Mouse (Mus musculus): ENCODE results near the gene Hnrnpab. TPM values are rescaled to one million over a fixed set of nuclear protein-coding genes. Genes with fewer than 3 reads are reported as not detected.
"Not testable (repeated sequence)": the region's sequence is repeated elsewhere in the genome, so short reads cannot be mapped to it uniquely, and the experiment has no call there.

Gene Hnrnpab
- polyA plus RNA-seq, 1 experiment from 2014 or later: 777 TPM

DNA sequence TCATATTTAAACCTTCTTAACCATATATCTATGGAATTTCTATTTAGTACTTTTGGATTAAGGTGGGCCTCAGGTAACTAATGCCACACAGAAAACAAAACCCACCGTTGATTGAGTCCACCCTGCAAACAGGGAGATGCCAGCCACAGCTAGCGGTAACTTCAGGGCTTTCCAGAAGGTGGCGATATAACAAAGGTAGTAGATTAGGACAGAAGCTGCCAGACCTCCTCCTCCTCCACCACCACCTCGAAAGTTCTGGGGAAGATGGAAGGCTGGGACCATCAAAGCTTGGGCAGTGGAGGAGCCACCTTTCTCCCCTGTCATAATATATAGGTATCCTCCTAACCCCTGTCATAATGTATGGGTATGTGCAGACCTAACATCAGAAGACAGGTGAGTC is 11.0 kb upstream of the Hnrnpab start:
- 7% methylated on average over 4 of the region's 4 CpGs for WGBS
- H3K9me3 ChIP-seq (ENCODE audit: control insufficient read depth, low read length): no peaks in the 10 kb centered on the region
- H3K4me2 ChIP-seq (replicated peaks; ENCODE audit: low read depth, low read length): no peak overlapping the region
- H3K4me1 ChIP-seq (replicated peaks; ENCODE audit: control insufficient read depth, insufficient read depth, low read length): no peaks in the 10 kb centered on the region
- H3K27me3 ChIP-seq (ENCODE audit: control insufficient read depth, insufficient read depth, low read length): no peaks in the 10 kb centered on the region
- no peak overlapping the region for H3K4me3 ChIP-seq (ENCODE audit: low read depth, low read length)
- no peak for ATAC-seq (ENCODE audit: low FRiP score)
- H3K27ac ChIP-seq (ENCODE audit: low read depth, low read length): no peak overlapping the region
- no peaks in the 10 kb centered on the region for H3K36me3 ChIP-seq (ENCODE audit: control insufficient read depth, insufficient read depth, low read length)
- no peak overlapping the region for H3K9ac ChIP-seq (ENCODE audit: low read depth, low read length)
- DNase-seq (ENCODE audit: low spot score): peak; percentile 79

DNA sequence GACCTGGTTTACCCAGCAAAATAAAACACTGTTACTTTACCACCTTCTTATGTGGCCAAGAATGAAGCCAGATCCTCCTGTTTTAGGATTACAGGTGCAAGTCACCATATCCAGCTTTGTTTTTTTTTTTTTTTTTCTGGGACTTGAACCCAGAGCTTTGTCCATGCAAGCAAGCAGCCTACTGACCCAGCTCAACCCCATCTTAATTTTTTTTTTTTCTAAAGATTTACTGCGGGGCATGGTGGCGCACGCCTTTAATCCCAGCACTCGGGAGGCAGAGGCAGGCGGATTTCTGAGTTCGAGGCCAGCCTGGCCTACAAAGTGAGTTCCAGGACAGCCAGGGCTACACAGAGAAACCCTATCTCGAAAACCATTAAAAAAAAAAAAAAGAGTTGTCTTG is 9.5 kb upstream of the Hnrnpab start:
- not testable (repeated sequence) for H3K27ac ChIP-seq (ENCODE audit: low read depth, low read length); H3K4me1 ChIP-seq (replicated peaks; ENCODE audit: control insufficient read depth, insufficient read depth, low read length); ATAC-seq (ENCODE audit: low FRiP score); H3K9me3 ChIP-seq (ENCODE audit: control insufficient read depth, low read length); H3K36me3 ChIP-seq (ENCODE audit: control insufficient read depth, insufficient read depth, low read length); H3K4me2 ChIP-seq (replicated peaks; ENCODE audit: low read depth, low read length); H3K27me3 ChIP-seq (ENCODE audit: control insufficient read depth, insufficient read depth, low read length); DNase-seq (ENCODE audit: low spot score)
- 93% methylated on average over 7 of the region's 7 CpGs for WGBS
- 0 out of 2 replicates have a peak overlapping the region, but pooled peaks have one; percentile 1 for H3K4me3 ChIP-seq (ENCODE audit: low read depth, low read length)
- H3K9ac ChIP-seq (ENCODE audit: low read depth, low read length): peak overlapping the region; percentile 58; the same call in 1 of the 2 replicates

DNA sequence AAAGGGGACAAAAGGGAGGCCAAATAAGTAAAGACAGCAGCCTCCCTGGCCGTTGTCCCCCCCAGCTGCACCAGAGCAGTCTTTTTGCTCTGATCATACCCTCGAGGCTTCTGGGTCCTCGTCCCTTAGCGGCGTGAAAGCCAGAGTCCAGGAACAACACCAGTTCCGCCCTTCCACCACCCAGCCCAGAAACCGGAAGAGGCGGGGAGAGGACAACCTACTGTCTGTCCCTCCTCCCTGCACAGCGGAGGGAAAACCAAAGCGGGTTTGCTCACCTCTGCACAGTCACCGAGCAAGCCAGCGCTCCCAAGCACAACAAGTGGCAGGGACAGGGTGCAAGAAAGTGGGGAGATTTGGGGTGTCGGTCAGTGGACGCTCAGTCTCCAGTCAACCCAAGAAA is 9.0 kb upstream of the Hnrnpab start:
- Histone ChIP-seq H3K27ac (ENCODE audit: low read depth, low read length) (no peak overlapping the region), H3K36me3 (ENCODE audit: control insufficient read depth, insufficient read depth, low read length) (no peaks in the 10 kb centered on the region), H3K9ac (ENCODE audit: low read depth, low read length) (peak overlapping the region; percentile 58), H3K4me1 (replicated peaks; ENCODE audit: control insufficient read depth, insufficient read depth, low read length) (no peaks in the 10 kb centered on the region), H3K9me3 (ENCODE audit: control insufficient read depth, low read length) (no peaks in the 10 kb centered on the region), H3K27me3 (ENCODE audit: control insufficient read depth, insufficient read depth, low read length) (no peaks in the 10 kb centered on the region), H3K4me3 (ENCODE audit: low read depth, low read length) (0 out of 2 replicates have a peak overlapping the region, but pooled peaks have one; percentile 1), H3K4me2 (replicated peaks; ENCODE audit: low read depth, low read length) (peak overlapping the region; percentile 42)
- ATAC-seq (ENCODE audit: low FRiP score) (no peak), DNase-seq (ENCODE audit: low spot score) (peak; percentile 73)
- WGBS: 5% methylated on average over 14 of the region's 14 CpGs

DNA sequence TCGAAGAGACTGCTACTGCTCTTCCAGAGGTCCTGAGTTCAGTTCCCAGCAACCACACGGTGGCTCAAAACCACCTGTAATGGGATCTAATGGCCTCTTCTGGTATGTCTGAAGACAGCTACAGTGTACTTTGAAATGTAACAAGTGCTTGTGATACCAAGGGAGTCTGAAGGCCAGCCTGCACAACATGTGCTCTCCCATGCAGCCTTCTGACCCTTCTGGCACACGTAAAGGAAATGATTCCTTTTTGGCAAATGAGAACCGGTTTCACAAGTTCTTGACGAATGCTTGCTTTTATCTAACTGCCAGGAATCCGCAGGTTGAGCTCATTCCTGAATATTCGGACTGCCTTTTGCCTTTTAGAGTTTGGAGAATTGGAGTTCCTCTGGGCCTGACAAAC is 8.5 kb upstream of the Hnrnpab start:
- DNase-seq (ENCODE audit: low spot score): no peak
- H3K9me3 ChIP-seq (ENCODE audit: control insufficient read depth, low read length): no peaks in the 10 kb centered on the region
- no peak overlapping the region for H3K27ac ChIP-seq (ENCODE audit: low read depth, low read length)
- no peak for ATAC-seq (ENCODE audit: low FRiP score)
- H3K4me1 ChIP-seq (replicated peaks; ENCODE audit: control insufficient read depth, insufficient read depth, low read length): no peaks in the 10 kb centered on the region
- no peak overlapping the region for H3K4me3 ChIP-seq (ENCODE audit: low read depth, low read length)
- 54% methylated on average over 7 of the region's 7 CpGs for WGBS
- peak overlapping the region; percentile 58 for H3K9ac ChIP-seq (ENCODE audit: low read depth, low read length)
- H3K4me2 ChIP-seq (replicated peaks; ENCODE audit: low read depth, low read length): peak overlapping the region; percentile 42
- H3K36me3 ChIP-seq (ENCODE audit: control insufficient read depth, insufficient read depth, low read length): no peaks in the 10 kb centered on the region
- no peaks in the 10 kb centered on the region for H3K27me3 ChIP-seq (ENCODE audit: control insufficient read depth, insufficient read depth, low read length)

DNA sequence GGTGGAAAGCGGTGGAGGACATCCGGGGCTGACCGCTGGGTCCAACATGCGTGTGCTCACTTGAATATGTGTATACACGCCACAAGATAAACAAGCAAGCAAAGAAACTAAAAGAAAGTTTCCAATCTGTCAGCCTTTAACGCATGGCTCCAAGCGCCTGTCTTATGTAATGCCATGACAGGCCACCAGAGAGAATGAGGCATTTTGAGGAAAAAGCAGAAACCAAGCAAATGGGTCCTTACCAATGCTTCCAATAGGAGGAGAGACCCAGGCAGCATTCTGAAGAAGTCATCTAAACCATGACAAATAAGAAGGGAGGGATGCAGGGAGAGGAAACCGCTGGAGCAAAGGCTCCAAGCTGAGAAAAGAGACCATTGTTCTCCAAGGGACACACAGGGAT is 7.6 kb upstream of the Hnrnpab start:
- Histone ChIP-seq H3K27ac (ENCODE audit: low read depth, low read length) (no peak overlapping the region), H3K9ac (ENCODE audit: low read depth, low read length) (no peak overlapping the region), H3K9me3 (ENCODE audit: control insufficient read depth, low read length) (no peaks in the 10 kb centered on the region), H3K4me2 (replicated peaks; ENCODE audit: low read depth, low read length) (no peak overlapping the region), H3K36me3 (ENCODE audit: control insufficient read depth, insufficient read depth, low read length) (no peaks in the 10 kb centered on the region), H3K27me3 (ENCODE audit: control insufficient read depth, insufficient read depth, low read length) (no peaks in the 10 kb centered on the region), H3K4me3 (ENCODE audit: low read depth, low read length) (no peak overlapping the region), H3K4me1 (replicated peaks; ENCODE audit: control insufficient read depth, insufficient read depth, low read length) (no peaks in the 10 kb centered on the region)
- ATAC-seq (ENCODE audit: low FRiP score) (no peak), DNase-seq (ENCODE audit: low spot score) (no peak)
- WGBS: 82% methylated on average over 8 of the region's 8 CpGs

DNA sequence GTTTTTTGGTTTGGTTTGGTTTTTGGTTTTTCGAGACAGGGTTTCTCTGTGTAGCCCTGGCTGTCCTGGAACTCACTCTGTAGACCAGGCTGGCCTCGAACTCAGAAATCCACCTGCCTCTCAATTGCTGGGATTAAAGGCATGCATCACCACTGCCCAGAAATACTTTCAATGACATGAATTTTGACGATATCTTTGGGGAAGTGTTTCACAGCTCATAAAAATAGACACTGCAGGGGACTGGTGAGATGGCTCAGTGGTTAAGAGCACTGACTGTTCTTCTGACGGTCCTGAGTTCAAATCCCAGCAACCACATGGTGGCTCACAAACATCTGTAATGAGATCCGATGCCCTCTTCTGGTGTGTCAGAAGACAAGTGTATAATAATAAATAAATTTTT is 3.3 kb upstream of the Hnrnpab start:
- not testable (repeated sequence) for H3K4me2 ChIP-seq (replicated peaks; ENCODE audit: low read depth, low read length); H3K9me3 ChIP-seq (ENCODE audit: control insufficient read depth, low read length); H3K4me1 ChIP-seq (replicated peaks; ENCODE audit: control insufficient read depth, insufficient read depth, low read length); H3K4me3 ChIP-seq (ENCODE audit: low read depth, low read length); H3K27me3 ChIP-seq (ENCODE audit: control insufficient read depth, insufficient read depth, low read length); ATAC-seq (ENCODE audit: low FRiP score); H3K9ac ChIP-seq (ENCODE audit: low read depth, low read length); DNase-seq (ENCODE audit: low spot score); H3K36me3 ChIP-seq (ENCODE audit: control insufficient read depth, insufficient read depth, low read length); H3K27ac ChIP-seq (ENCODE audit: low read depth, low read length)
- WGBS: 85% methylated on average over 5 of the region's 5 CpGs

DNA sequence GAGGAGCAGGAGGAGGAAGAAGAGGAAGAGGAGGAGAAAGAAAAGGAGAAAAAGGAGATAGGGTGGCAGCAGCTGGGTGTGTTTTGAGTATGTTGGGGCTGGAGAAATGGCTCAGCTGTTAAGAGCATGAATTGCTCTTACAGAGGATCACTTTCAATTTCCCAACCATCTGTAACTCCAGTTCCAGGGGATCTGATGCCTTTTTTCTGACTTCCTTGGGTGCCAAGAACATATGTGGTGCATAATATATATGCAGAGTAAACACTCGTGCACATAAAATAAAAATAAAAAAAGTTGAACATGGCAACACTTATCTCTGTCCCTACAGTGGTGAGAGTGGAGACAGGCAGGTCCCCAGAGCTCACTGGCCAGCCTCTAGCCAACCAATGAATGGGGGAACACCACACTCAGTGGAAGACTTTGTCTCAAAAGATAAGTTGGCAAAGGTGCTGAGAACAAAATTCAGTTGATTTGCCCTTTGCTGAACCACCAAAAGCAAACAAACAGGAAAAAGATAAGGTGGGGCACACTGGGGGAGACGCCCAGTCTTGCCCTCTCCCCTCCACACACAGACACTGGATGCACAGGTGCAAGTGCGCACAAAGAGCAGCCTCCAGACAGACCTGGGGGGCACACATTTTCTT is 2.7 kb upstream of the Hnrnpab start:
- ATAC-seq (ENCODE audit: low FRiP score): no peak
- DNase-seq (ENCODE audit: low spot score): no peak

DNA sequence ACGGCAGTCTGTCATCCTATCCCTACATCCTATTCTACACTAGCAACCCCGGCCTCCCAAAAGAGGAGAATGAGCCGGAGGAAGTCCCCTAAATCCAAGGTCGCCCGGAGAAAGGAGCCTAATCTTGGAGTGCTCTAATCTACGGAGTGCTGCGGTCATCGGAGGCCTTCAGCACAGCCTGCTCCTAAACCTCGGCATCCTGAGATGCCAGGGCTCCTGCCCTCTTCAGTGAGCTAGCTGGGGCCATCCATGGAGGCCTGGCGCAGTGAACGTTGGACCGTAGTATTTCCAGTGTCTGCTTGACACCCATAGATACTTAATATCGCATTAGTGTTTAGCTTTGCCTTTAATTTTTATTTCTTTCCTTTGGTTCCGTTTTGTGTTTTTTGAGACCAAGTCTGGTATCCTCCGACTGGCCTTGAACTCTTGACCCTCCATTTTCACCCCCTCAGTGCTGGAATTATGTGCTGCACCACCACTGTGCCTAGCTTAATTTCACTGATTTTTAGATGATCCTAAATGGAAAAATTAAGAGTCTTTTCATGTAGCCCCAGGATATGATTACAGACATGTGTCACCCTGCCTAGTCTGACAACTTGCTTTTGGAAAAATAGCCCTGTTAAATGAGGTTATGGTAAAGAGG is 570 bp upstream of the Hnrnpab start:
- WGBS: 12% methylated on average over 15 of the region's 15 CpGs
- Histone ChIP-seq H3K36me3 (ENCODE audit: control insufficient read depth, insufficient read depth, low read length) (peaks cover 20% of the 10 kb centered on the region), H3K9ac (ENCODE audit: low read depth, low read length) (peak overlapping the region; percentile 82), H3K9me3 (ENCODE audit: control insufficient read depth, low read length) (no peaks in the 10 kb centered on the region), H3K27me3 (ENCODE audit: control insufficient read depth, insufficient read depth, low read length) (no peaks in the 10 kb centered on the region), H3K4me3 (ENCODE audit: low read depth, low read length) (peak overlapping the region; percentile 99), H3K27ac (ENCODE audit: low read depth, low read length) (peak overlapping the region; percentile 95), H3K4me1 (replicated peaks; ENCODE audit: control insufficient read depth, insufficient read depth, low read length) (0 out of 2 replicates have a peak, but pooled peaks cover 5% of the 10 kb centered on the region), H3K4me2 (replicated peaks; ENCODE audit: low read depth, low read length) (peak overlapping the region; percentile 64)
- DNase-seq (ENCODE audit: low spot score) (no peak), ATAC-seq (ENCODE audit: low FRiP score) (peak; percentile 64; the same call in 1 of the 2 replicates)

More for the DNA sequence above, 2.7 kb upstream of the Hnrnpab start:
- peaks cover 4% of the 10 kb centered on the region for H3K36me3 ChIP-seq (ENCODE audit: control insufficient read depth, insufficient read depth, low read length)
- 89% methylated on average over 3 of the region's 3 CpGs for WGBS
- H3K9ac ChIP-seq (ENCODE audit: low read depth, low read length): no peak overlapping the region
- no peaks in the 10 kb centered on the region for H3K9me3 ChIP-seq (ENCODE audit: control insufficient read depth, low read length)
- H3K27me3 ChIP-seq (ENCODE audit: control insufficient read depth, insufficient read depth, low read length): no peaks in the 10 kb centered on the region
- H3K4me2 ChIP-seq (replicated peaks; ENCODE audit: low read depth, low read length): no peak overlapping the region
- H3K4me1 ChIP-seq (replicated peaks; ENCODE audit: control insufficient read depth, insufficient read depth, low read length): 0 out of 2 replicates have a peak, but pooled peaks cover 5% of the 10 kb centered on the region
- H3K27ac ChIP-seq (ENCODE audit: low read depth, low read length): no peak overlapping the region
- no peak overlapping the region for H3K4me3 ChIP-seq (ENCODE audit: low read depth, low read length)

All from hindbrain, embryonic 11.5 days (tissue).